Mouse (Mus musculus): ENCODE data around the gene Yes1.
"Not testable (repeated sequence)": the region's sequence is repeated elsewhere in the genome, so short reads cannot be mapped to it uniquely, and the experiment has no call there.

GRCm38 (mm10) chr5:32733892-32734291, 122.9 kb downstream of the Yes1 start:
- TF ChIP-seq MYOG (IDR thresholded peaks at IDR 0.05; ENCODE audit: control insufficient read depth, extremely low read depth, insufficient read length); CTCF (IDR thresholded peaks at IDR 0.05; ENCODE audit: control insufficient read depth, insufficient read depth, insufficient read length): not testable (repeated sequence)

All from C2C12 (cell line).